Mouse (Mus musculus) hindbrain, embryonic 14.5 days (tissue): ENCODE measurements at regions not wholly inside any gene's neighbourhood (a gene's known extent, or its start where the extent isn't known, plus 50 kb on each side); places are given as distances from the start of the nearest gene placed in this dataset.

Source experiments
- ATAC-seq: fragments of 200-750 bp; cut with Nextera tagmentation; 2 replicates; pipeline ENCODE4 v1.8.0; 2017; ENCODE audit warnings: moderate number of reproducible peaks, mild to moderate bottlenecking, moderate TSS enrichment, moderate library complexity; ENCODE audit not compliant: low FRiP score
- DNase-seq: peaks from one replicate; pipeline ENCODE4 v3.0.0-alpha.2; 2015; ENCODE audit warnings: low spot score
- H3K27ac ChIP-seq: fragments of 300-500 bp; sonication (generic); 2 replicates; pipeline ENCODE4 v1.5.1; 2014; ENCODE audit warnings: mild to moderate bottlenecking, moderate library complexity
- H3K27me3 ChIP-seq: fragments of 300-500 bp; sonication (generic); 2 replicates; pipeline ENCODE4 v1.6.1; 2014; ENCODE audit warnings: mild to moderate bottlenecking, low read length, mixed read lengths; ENCODE audit not compliant: control insufficient read depth, insufficient read depth
- H3K36me3 ChIP-seq: fragments of 300-500 bp; sonication (generic); replicated peaks from 2 replicates; pipeline ENCODE4 v1.6.1; 2014; ENCODE audit not compliant: control insufficient read depth, insufficient read depth
- H3K4me1 ChIP-seq: fragments of 300-500 bp; sonication (generic); replicated peaks from 2 replicates; pipeline ENCODE4 v1.6.1; 2014; ENCODE audit warnings: antibody characterized with exemption, low read length, mixed read lengths; ENCODE audit not compliant: control insufficient read depth, insufficient read depth
- H3K4me2 ChIP-seq: fragments of 300-500 bp; sonication (generic); replicated peaks from 2 replicates; pipeline ENCODE4 v1.6.1; 2014; ENCODE audit warnings: mild to moderate bottlenecking, moderate library complexity
- H3K4me3 ChIP-seq: fragments of 300-500 bp; sonication (generic); replicated peaks from 2 replicates; pipeline ENCODE4 v1.5.1; 2014; ENCODE audit warnings: mild to moderate bottlenecking, low read length
- H3K9ac ChIP-seq: fragments of 300-500 bp; sonication (generic); 2 replicates; pipeline ENCODE4 v1.6.1; 2014
- H3K9me3 ChIP-seq: fragments of 300-500 bp; sonication (generic); 2 replicates; pipeline ENCODE4 v1.6.1; 2016; ENCODE audit warnings: low read length; ENCODE audit not compliant: control insufficient read depth
- WGBS: fragments of 180-500 bp; shearing (Covaris S2); extraction: QIAGEN DNeasy Blood & Tissue Kit; methylation state at CpG from one replicate; pipeline ENCODE4 v1.1.7; 2014; 5-methylcytosine and 5-hydroxymethylcytosine counted together

- no peak for ATAC-seq
- no peak overlapping the region for H3K4me2 ChIP-seq
- no peaks in the 10 kb centered on the region for H3K27me3 ChIP-seq
- H3K4me1 ChIP-seq, result 0 out of 2 replicates have a peak, but pooled peaks cover 5% of the 10 kb centered on the region
- H3K9ac ChIP-seq, result no peak overlapping the region
- no peaks in the 10 kb centered on the region for H3K9me3 ChIP-seq
- no peak overlapping the region for H3K27ac ChIP-seq
- no peak for DNase-seq
- no peak overlapping the region for H3K4me3 ChIP-seq
- no peaks in the 10 kb centered on the region for H3K36me3 ChIP-seq
- WGBS, result 67% methylated on average over 2 of the region's 2 CpGs
Observed at GRCm38 (mm10) chr7:74926729-74927128, 372.1 kb upstream of the Slco3a1 start.

GRCm38 (mm10) chr7:74924156-74924555 lies 369.6 kb upstream of the Slco3a1 start:
- Histone ChIP-seq H3K4me1 (0 out of 2 replicates have a peak, but pooled peaks cover 4% of the 10 kb centered on the region), H3K36me3 (no peaks in the 10 kb centered on the region), H3K4me3 (no peak overlapping the region), H3K4me2 (no peak overlapping the region), H3K9ac (no peak overlapping the region), H3K27me3 (no peaks in the 10 kb centered on the region), H3K27ac (no peak overlapping the region), H3K9me3 (no peaks in the 10 kb centered on the region)
- WGBS, result 88% methylated on average over 1 of the region's 1 CpGs
- ATAC-seq (no peak), DNase-seq (no peak)

- H3K9me3 ChIP-seq, result no peaks in the 10 kb centered on the region
- no peaks in the 10 kb centered on the region for H3K27me3 ChIP-seq
- no peak overlapping the region for H3K27ac ChIP-seq
- no peak for DNase-seq
- no peaks in the 10 kb centered on the region for H3K36me3 ChIP-seq
- WGBS, result 71% methylated on average over 3 of the region's 3 CpGs
- H3K4me1 ChIP-seq, result no peaks in the 10 kb centered on the region
- H3K9ac ChIP-seq, result no peak overlapping the region
- no peak overlapping the region for H3K4me2 ChIP-seq
- H3K4me3 ChIP-seq, result no peak overlapping the region
- no peak for ATAC-seq
Observed at GRCm38 (mm10) chr7:74908311-74908962, 353.9 kb upstream of the Slco3a1 start.

- Histone ChIP-seq H3K27me3 (no peaks in the 10 kb centered on the region), H3K27ac (no peak overlapping the region), H3K9me3 (no peaks in the 10 kb centered on the region), H3K4me1 (no peaks in the 10 kb centered on the region), H3K4me3 (no peak overlapping the region), H3K4me2 (no peak overlapping the region), H3K9ac (no peak overlapping the region), H3K36me3 (no peaks in the 10 kb centered on the region)
- DNase-seq (no peak), ATAC-seq (no peak)
- 78% methylated on average over 1 of the region's 1 CpGs for WGBS
Observed at GRCm38 (mm10) chr7:74907391-74907790, 352.8 kb upstream of the Slco3a1 start.

- Histone ChIP-seq H3K36me3 (no peaks in the 10 kb centered on the region), H3K4me3 (no peak overlapping the region), H3K9ac (no peak overlapping the region), H3K4me1 (no peaks in the 10 kb centered on the region), H3K27ac (no peak overlapping the region), H3K9me3 (no peaks in the 10 kb centered on the region), H3K4me2 (no peak overlapping the region), H3K27me3 (no peaks in the 10 kb centered on the region)
- 75% methylated on average over 3 of the region's 3 CpGs for WGBS
- no peak for ATAC-seq
- DNase-seq, result no peak
Observed at GRCm38 (mm10) chr7:74877466-74877865, 322.9 kb upstream of the Slco3a1 start.

GRCm38 (mm10) chr7:74876667-74877066 lies 322.1 kb upstream of the Slco3a1 start:
- no peak overlapping the region for H3K4me2 ChIP-seq
- 67% methylated on average over 4 of the region's 4 CpGs for WGBS
- no peak for DNase-seq
- no peak overlapping the region for H3K4me3 ChIP-seq
- H3K27ac ChIP-seq, result no peak overlapping the region
- H3K9ac ChIP-seq, result no peak overlapping the region
- H3K4me1 ChIP-seq, result no peaks in the 10 kb centered on the region
- no peaks in the 10 kb centered on the region for H3K36me3 ChIP-seq
- ATAC-seq, result no peak
- no peaks in the 10 kb centered on the region for H3K9me3 ChIP-seq
- H3K27me3 ChIP-seq, result no peaks in the 10 kb centered on the region

- DNase-seq, result no peak
- WGBS, result 91% methylated on average over 1 of the region's 1 CpGs
- Histone ChIP-seq H3K9ac (no peak overlapping the region), H3K36me3 (no peaks in the 10 kb centered on the region), H3K4me3 (no peak overlapping the region), H3K4me2 (no peak overlapping the region), H3K4me1 (no peaks in the 10 kb centered on the region), H3K27me3 (no peaks in the 10 kb centered on the region), H3K27ac (no peak overlapping the region), H3K9me3 (0 out of 2 replicates have a peak, but pooled peaks cover 4% of the 10 kb centered on the region)
- no peak for ATAC-seq
Observed at GRCm38 (mm10) chr7:74870250-74870649, 315.7 kb upstream of the Slco3a1 start.

- Histone ChIP-seq H3K9ac (no peak overlapping the region), H3K9me3 (0 out of 2 replicates have a peak, but pooled peaks cover 4% of the 10 kb centered on the region), H3K4me3 (no peak overlapping the region), H3K36me3 (no peaks in the 10 kb centered on the region), H3K27me3 (no peaks in the 10 kb centered on the region), H3K4me1 (no peaks in the 10 kb centered on the region), H3K27ac (no peak overlapping the region), H3K4me2 (no peak overlapping the region)
- WGBS, result 85% methylated on average over 3 of the region's 3 CpGs
- ATAC-seq (no peak), DNase-seq (no peak)
Observed at GRCm38 (mm10) chr7:74862727-74863126, 308.1 kb upstream of the Slco3a1 start.

GRCm38 (mm10) chr7:74844306-74844929 lies 289.8 kb upstream of the Slco3a1 start:
- Histone ChIP-seq H3K9ac (no peak overlapping the region), H3K4me1 (no peaks in the 10 kb centered on the region), H3K27ac (no peak overlapping the region), H3K36me3 (no peaks in the 10 kb centered on the region), H3K4me2 (no peak overlapping the region), H3K27me3 (no peaks in the 10 kb centered on the region), H3K4me3 (no peak overlapping the region), H3K9me3 (no peaks in the 10 kb centered on the region)
- DNase-seq (no peak), ATAC-seq (no peak)
- WGBS, result 8% methylated on average over 6 of the region's 6 CpGs
